Comparison of ENCODE assay signal across 9 mouse cellular contexts in the genomic region with DNA sequence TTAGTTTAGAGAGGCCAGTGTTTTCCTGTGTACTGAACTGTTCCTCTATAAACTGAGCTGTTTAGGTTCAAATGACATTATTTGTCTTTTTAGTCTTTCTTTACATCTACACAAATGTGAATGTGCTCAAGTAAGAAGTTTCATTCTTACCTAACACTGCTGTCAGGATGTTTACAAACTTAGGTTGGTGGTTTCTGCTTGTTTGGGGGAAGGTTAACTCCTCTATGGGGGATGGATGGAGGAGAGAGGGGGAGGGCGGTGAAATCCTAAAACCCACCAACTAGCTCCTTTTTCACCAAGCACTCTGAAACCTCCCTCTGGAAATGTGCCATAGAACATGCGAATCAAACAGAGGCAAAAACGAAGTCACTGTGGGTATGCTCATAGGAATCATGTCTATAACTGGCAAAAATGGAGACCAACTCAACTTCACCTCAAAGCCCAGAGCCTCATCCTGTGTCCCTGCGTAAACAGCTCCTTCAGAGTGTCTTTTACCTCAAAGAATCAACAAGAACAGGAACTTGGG. TPM values are rescaled to one million over a fixed set of nuclear protein-coding genes. Genes with fewer than 3 reads are reported as not detected.
A peak's percentile ranks its signal among the peaks of the same experiment; 100 is the strongest.
DNase-seq lines count a peak whose midpoint lies in the region; ATAC-seq and TF ChIP-seq lines count a peak whose summit lies in the region.
"Had no signal": no experiment of that assay in that cellular context is flagged by ENCODE, and none has a peak within 500 bp of the region (broad histone marks: within the 10 kb centered on the region; RNA-seq: fewer than 3 reads in every experiment).

No protein-coding gene starts in this region.

- peaks cover 52% of the 10 kb centered on the region for H3K4me1 ChIP-seq in heart, embryonic 12.5 days (replicated peaks)
- H3K4me1 ChIP-seq in brown adipose tissue, adult 24 weeks (ENCODE audit: control insufficient read depth, insufficient read depth, insufficient read length, low read length): peaks cover 10% of the 10 kb centered on the region
- H3K4me1 ChIP-seq in midbrain, embryonic 16.5 days (ENCODE audit: control insufficient read depth, insufficient read depth, low read length): peaks cover 17% of the 10 kb centered on the region

- DNase-seq in heart, postnatal 4 days: no peak
- no peak for DNase-seq in layer of hippocampus, adult 2 months (ENCODE audit: low spot score in 2 of 2)
- no peak for DNase-seq in layer of hippocampus, postnatal 36 days
- DNase-seq in right cerebral cortex, postnatal 10 days (ENCODE audit: low spot score in 2 of 2): no peak

- H3K4me2 ChIP-seq in heart, embryonic 12.5 days: no peak overlapping the region
- peak overlapping the region; percentile 54 for H3K4me2 ChIP-seq in myocyte (ENCODE audit: low read depth)
- no peak overlapping the region for H3K4me2 ChIP-seq in midbrain, embryonic 16.5 days (ENCODE audit: low read length)
- H3K4me2 ChIP-seq: limb, embryonic 13.5 days had no signal

- peaks cover 9% of the 10 kb centered on the region for H3K36me3 ChIP-seq in heart, embryonic 12.5 days
- no peaks in the 10 kb centered on the region for H3K36me3 ChIP-seq in myocyte (ENCODE audit: control insufficient read depth, insufficient read depth)
- H3K36me3 ChIP-seq in midbrain, embryonic 16.5 days (ENCODE audit: control insufficient read depth, insufficient read depth, low read length): no peaks in the 10 kb centered on the region

- no peak overlapping the region for H3K4me3 ChIP-seq in heart, embryonic 12.5 days
- H3K4me3 ChIP-seq in layer of hippocampus, adult 2 months: no peak overlapping the region
- H3K4me3 ChIP-seq in brown adipose tissue, adult 24 weeks (ENCODE audit: insufficient read depth, low read depth, low read length): no peak overlapping the region
- H3K4me3 ChIP-seq in myocyte: no peak overlapping the region
- H3K4me3 ChIP-seq in midbrain, embryonic 16.5 days (ENCODE audit: low read depth, low read length): no peak overlapping the region
- H3K4me3 ChIP-seq: limb, embryonic 13.5 days had no signal

- no peaks in the 10 kb centered on the region for H3K9me3 ChIP-seq in heart, embryonic 12.5 days (replicated peaks)
- H3K9me3 ChIP-seq in midbrain, embryonic 16.5 days (replicated peaks; ENCODE audit: control insufficient read depth, low read length, poor library complexity, severe bottlenecking): no peaks in the 10 kb centered on the region
- H3K9me3 ChIP-seq: limb, embryonic 13.5 days had no signal

- WGBS in heart, embryonic 12.5 days: 76% methylated on average over 4 of the region's 4 CpGs
- 82% methylated on average over 4 of the region's 4 CpGs for WGBS in midbrain, embryonic 16.5 days

- TF ChIP-seq CTCF in layer of hippocampus, adult 2 months (conservative IDR thresholded peaks at IDR 0.05): no peak

- TF ChIP-seq POLR2A in myocyte (IDR thresholded peaks at IDR 0.05; ENCODE audit: insufficient read length, low read depth): no peak

- peak overlapping the region; percentile 84 for H3K27ac ChIP-seq in heart, embryonic 12.5 days (ENCODE audit: poor library complexity, severe bottlenecking)
- peak overlapping the region; percentile 77 for H3K27ac ChIP-seq in layer of hippocampus, adult 2 months
- peak overlapping the region; percentile 97 for H3K27ac ChIP-seq in brown adipose tissue, adult 24 weeks (replicated peaks; ENCODE audit: low read depth, low read length)
- no peak overlapping the region for H3K27ac ChIP-seq in midbrain, embryonic 16.5 days (ENCODE audit: low read length)
- H3K27ac ChIP-seq: limb, embryonic 13.5 days had no signal

- no peak overlapping the region for H3K9ac ChIP-seq in heart, embryonic 12.5 days
- H3K9ac ChIP-seq in midbrain, embryonic 16.5 days (ENCODE audit: low read depth, low read length): no peak overlapping the region
- H3K9ac ChIP-seq: limb, embryonic 13.5 days had no signal

- no peak for ATAC-seq in heart, embryonic 12.5 days (ENCODE audit: insufficient number of reproducible peaks, low FRiP score)
- no peak for ATAC-seq in midbrain, embryonic 16.5 days

- H3K27me3 ChIP-seq in heart, embryonic 12.5 days (replicated peaks): no peaks in the 10 kb centered on the region
- no peaks in the 10 kb centered on the region for H3K27me3 ChIP-seq in myocyte (ENCODE audit: control insufficient read depth, insufficient read depth, insufficient read length)
- H3K27me3 ChIP-seq in midbrain, embryonic 16.5 days (ENCODE audit: control insufficient read depth, insufficient read depth, low read depth, low read length): no peaks in the 10 kb centered on the region
- H3K27me3 ChIP-seq: limb, embryonic 13.5 days had no signal

- H3K79me2 ChIP-seq in myocyte (ENCODE audit: control insufficient read depth, insufficient read depth): peaks cover 79% of the 10 kb centered on the region

- no peak overlapping the region for H3ac ChIP-seq in myocyte (ENCODE audit: control insufficient read depth, insufficient read length)

TF ChIP-seq in myocyte, 11 proteins besides CTCF, POLR2A, EP300 and RAD21:
- TF ChIP-seq MYOD1 (IDR thresholded peaks at IDR 0.05; ENCODE audit: control insufficient read depth in 1 of 3, insufficient read length in 2 of 3, low read depth in 2 of 3) (no peak), SRF (IDR thresholded peaks at IDR 0.05; ENCODE audit: control insufficient read depth, insufficient read length, low read depth) (no peak), CEBPB (IDR thresholded peaks at IDR 0.05; ENCODE audit: insufficient read depth, poor library complexity, severe bottlenecking) (no peak)

RNA-seq across cellular contexts. Expression of a gene that starts 12.7 kb away (rescaled TPM):
- polyA plus RNA-seq in heart, embryonic 12.5 days (2016; fragmentation: Nextera tagmentation; extraction: Ambion mirVana): 397 and 400 TPM in 2 replicates
- 100 to 1,000 TPM; 233 to 244 TPM for total RNA-seq in heart, postnatal 4 days (2021)
- 100 to 1,000 TPM; 309 to 331 TPM for total RNA-seq in layer of hippocampus, adult 2 months (2021)
- 100 to 1,000 TPM; 329 to 341 TPM for total RNA-seq in layer of hippocampus, postnatal 36 days (2021)
- polyA plus RNA-seq in brown adipose tissue, adult 24 weeks (2012; ENCODE audit: insufficient read depth, insufficient read length, missing spikeins): 171 and 213 TPM in 2 replicates
- polyA plus RNA-seq in myocyte (2012; fragmentation: generic; extraction: Trizol): 135 TPM
- 561 and 610 TPM in 2 replicates for polyA plus RNA-seq in midbrain, embryonic 16.5 days (2015; fragmentation: Nextera tagmentation; extraction: Ambion mirVana)
